Mouse (Mus musculus) macrophage (primary cell): ENCODE results near the gene Ano10. TPM values are rescaled to one million over a fixed set of nuclear protein-coding genes. Genes with fewer than 3 reads are reported as not detected.

Experiments
- H3K27ac ChIP-seq: fragments of 350-480 bp; formaldehyde crosslinking; 2 replicates; pipeline ENCODE4 v1.9.0; 2021
- H3K36me3 ChIP-seq: fragments of 350-480 bp; formaldehyde crosslinking; 2 replicates; pipeline ENCODE4 v1.9.0; 2021; ENCODE audit errors: inconsistent target
- H3K4me3 ChIP-seq: fragments of 350-480 bp; formaldehyde crosslinking; 2 replicates; pipeline ENCODE4 v1.9.0; 2021; ENCODE audit errors: inconsistent target
- H3K79me2 ChIP-seq: fragments of 350-480 bp; formaldehyde crosslinking; 2 replicates; pipeline ENCODE4 v1.9.0; 2021; ENCODE audit errors: inconsistent target
- WGBS: methylation state at CpG from one replicate; pipeline ENCODE4 v1.1.7; 2026; ENCODE audit warnings: inconsistent platforms; ENCODE audit not compliant: missing documents; 5-methylcytosine and 5-hydroxymethylcytosine counted together
- polyA plus RNA-seq: library from polyadenylated mRNA; stranded (reverse); fragments of 250-400 nt; gene quantifications from 3 replicates; pipeline ENCODE4 v1.2.4, GENCODE M21; 2018; ENCODE audit warnings: inconsistent platforms

Ano10 gene
- polyA plus RNA-seq, 1 experiment from 2014 or later, result 21.6 TPM

- H3K36me3 ChIP-seq, result peaks cover 31% of the 10 kb centered on the region
- WGBS, result 93% methylated on average over 2 of the region's 2 CpGs
- H3K27ac ChIP-seq, result no peak overlapping the region
- H3K4me3 ChIP-seq, result no peak overlapping the region
- no peaks in the 10 kb centered on the region for H3K79me2 ChIP-seq
Observed at GRCm38 (mm10) chr9:122276665-122277064, 17.6 kb downstream of the Ano10 start.

GRCm38 (mm10) chr9:122276134-122276533 lies 18.1 kb downstream of the Ano10 start:
- Histone ChIP-seq H3K36me3 (peaks cover 31% of the 10 kb centered on the region), H3K27ac (no peak overlapping the region), H3K79me2 (no peaks in the 10 kb centered on the region), H3K4me3 (no peak overlapping the region)
- 93% methylated on average over 4 of the region's 4 CpGs for WGBS

GRCm38 (mm10) chr9:122274346-122274745 lies 19.9 kb downstream of the Ano10 start:
- Histone ChIP-seq H3K79me2 (no peaks in the 10 kb centered on the region), H3K4me3 (no peak overlapping the region), H3K36me3 (peaks cover 31% of the 10 kb centered on the region), H3K27ac (no peak overlapping the region)
- WGBS, result 100% methylated on average over 4 of the region's 4 CpGs

- Histone ChIP-seq H3K79me2 (no peaks in the 10 kb centered on the region), H3K4me3 (no peak overlapping the region), H3K27ac (no peak overlapping the region), H3K36me3 (peaks cover 31% of the 10 kb centered on the region)
- WGBS, result 95% methylated on average over 4 of the region's 4 CpGs
Observed at GRCm38 (mm10) chr9:122273879-122274278, 20.3 kb downstream of the Ano10 start.

- Histone ChIP-seq H3K4me3 (no peak overlapping the region), H3K36me3 (peaks cover 38% of the 10 kb centered on the region), H3K27ac (no peak overlapping the region), H3K79me2 (no peaks in the 10 kb centered on the region)
- 72% methylated on average over 4 of the region's 4 CpGs for WGBS
Observed at GRCm38 (mm10) chr9:122271866-122272265, 22.4 kb downstream of the Ano10 start.

- Histone ChIP-seq H3K79me2 (no peaks in the 10 kb centered on the region), H3K27ac (no peak overlapping the region), H3K4me3 (no peak overlapping the region), H3K36me3 (peaks cover 38% of the 10 kb centered on the region)
- WGBS, result 100% methylated on average over 3 of the region's 3 CpGs
Observed at GRCm38 (mm10) chr9:122271318-122271717, 22.9 kb downstream of the Ano10 start.

- H3K27ac ChIP-seq, result no peak overlapping the region
- H3K79me2 ChIP-seq, result no peaks in the 10 kb centered on the region
- no peak overlapping the region for H3K4me3 ChIP-seq
- WGBS, result 94% methylated on average over 10 of the region's 10 CpGs
- peaks cover 40% of the 10 kb centered on the region for H3K36me3 ChIP-seq
Observed at GRCm38 (mm10) chr9:122270913-122271312, 23.3 kb downstream of the Ano10 start.

GRCm38 (mm10) chr9:122269256-122270041 lies 24.8 kb downstream of the Ano10 start:
- WGBS, result 96% methylated on average over 3 of the region's 3 CpGs
- Histone ChIP-seq H3K36me3 (peaks cover 42% of the 10 kb centered on the region), H3K4me3 (no peak overlapping the region), H3K27ac (no peak overlapping the region), H3K79me2 (no peaks in the 10 kb centered on the region)

GRCm38 (mm10) chr9:122265526-122266210 lies 28.6 kb downstream of the Ano10 start:
- no peaks in the 10 kb centered on the region for H3K79me2 ChIP-seq
- WGBS, result 95% methylated on average over 10 of the region's 10 CpGs
- H3K36me3 ChIP-seq, result peaks cover 21% of the 10 kb centered on the region; the same call in 1 of the 2 replicates
- no peak overlapping the region for H3K27ac ChIP-seq
- no peak overlapping the region for H3K4me3 ChIP-seq

GRCm38 (mm10) chr9:122263140-122263539 lies 31.1 kb downstream of the Ano10 start:
- Histone ChIP-seq H3K4me3 (no peak overlapping the region), H3K79me2 (no peaks in the 10 kb centered on the region), H3K36me3 (peaks cover 16% of the 10 kb centered on the region; the same call in 1 of the 2 replicates), H3K27ac (no peak overlapping the region)

- H3K4me3 ChIP-seq, result no peak overlapping the region
- no peak overlapping the region for H3K27ac ChIP-seq
- peaks cover 19% of the 10 kb centered on the region; the same call in 1 of the 2 replicates for H3K36me3 ChIP-seq
- 86% methylated on average over 3 of the region's 3 CpGs for WGBS
- H3K79me2 ChIP-seq, result no peaks in the 10 kb centered on the region
Observed at GRCm38 (mm10) chr9:122254386-122254785, 39.8 kb downstream of the Ano10 start.

GRCm38 (mm10) chr9:122252113-122252512 lies 42.1 kb downstream of the Ano10 start:
- Histone ChIP-seq H3K36me3 (peaks cover 19% of the 10 kb centered on the region; the same call in 1 of the 2 replicates), H3K27ac (no peak overlapping the region), H3K4me3 (no peak overlapping the region), H3K79me2 (no peaks in the 10 kb centered on the region)
- WGBS, result 100% methylated on average over 1 of the region's 1 CpGs

- no peak overlapping the region for H3K4me3 ChIP-seq
- no peaks in the 10 kb centered on the region for H3K79me2 ChIP-seq
- H3K27ac ChIP-seq, result no peak overlapping the region
- peaks cover 19% of the 10 kb centered on the region; the same call in 1 of the 2 replicates for H3K36me3 ChIP-seq
- 62% methylated on average over 8 of the region's 8 CpGs for WGBS
Observed at GRCm38 (mm10) chr9:122248168-122248567, 46.1 kb downstream of the Ano10 start.

- Histone ChIP-seq H3K79me2 (no peaks in the 10 kb centered on the region), H3K36me3 (peaks cover 19% of the 10 kb centered on the region; the same call in 1 of the 2 replicates), H3K4me3 (no peak overlapping the region), H3K27ac (no peak overlapping the region)
- WGBS, result 56% methylated on average over 13 of the region's 13 CpGs
Observed at GRCm38 (mm10) chr9:122247430-122248027, 46.7 kb downstream of the Ano10 start.

- WGBS, result 96% methylated on average over 8 of the region's 8 CpGs
- Histone ChIP-seq H3K27ac (no peak overlapping the region), H3K4me3 (no peak overlapping the region), H3K79me2 (no peaks in the 10 kb centered on the region), H3K36me3 (peaks cover 8% of the 10 kb centered on the region; the same call in 1 of the 2 replicates)
Observed at GRCm38 (mm10) chr9:122245879-122246278, 48.3 kb downstream of the Ano10 start.
